Mouse (Mus musculus) bone marrow, adult 2 months (tissue): ENCODE measurements at regions not wholly inside any gene's neighbourhood (a gene's known extent, or its start where the extent isn't known, plus 50 kb on each side); places are given as distances from the start of the nearest gene placed in this dataset.
"Not testable (repeated sequence)": the region's sequence is repeated elsewhere in the genome, so short reads cannot be mapped to it uniquely, and the experiment has no call there.

Experiments used
- H3K27ac ChIP-seq: fragments of 200-500 bp; 2 replicates; pipeline ENCODE4 v1.5.1; 2012; ENCODE audit warnings: low read depth, mild to moderate bottlenecking, control low read depth, inconsistent platforms, low read length; ENCODE audit not compliant: control insufficient read depth, poor library complexity, insufficient read depth
- H3K4me1 ChIP-seq: fragments of 200-500 bp; 2 replicates; pipeline ENCODE4 v1.6.1; 2011; ENCODE audit warnings: low read length; ENCODE audit not compliant: control insufficient read depth, insufficient read depth
- H3K4me3 ChIP-seq: fragments of 200-500 bp; replicated peaks from 2 replicates; pipeline ENCODE3; 2011; ENCODE audit warnings: mild to moderate bottlenecking, low read depth, low read length, control low read depth; ENCODE audit not compliant: control insufficient read depth
- CTCF ChIP-seq: fragments of 200-500 bp; IDR thresholded peaks from 2 replicates; pipeline ENCODE4 v1.5.1; 2011; ENCODE audit warnings: low read length, control low read depth; ENCODE audit not compliant: control insufficient read depth, insufficient read depth
- POLR2A ChIP-seq: fragments of 200-500 bp; IDR thresholded peaks from 2 replicates; pipeline ENCODE4 v1.6.1; 2011; ENCODE audit warnings: low read depth, mild to moderate bottlenecking, control low read depth, low read length, borderline replicate concordance; ENCODE audit not compliant: control insufficient read depth
- WGBS: fragments of 180-500 bp; shearing (Covaris S2); methylation state at CpG from one replicate; pipeline ENCODE4 v1.1.7; 2018; 5-methylcytosine and 5-hydroxymethylcytosine counted together

GRCm38 (mm10) chr6:70517932-70518331 lies 274.1 kb downstream of the Rpia start:
- no peak overlapping the region for H3K27ac ChIP-seq
- TF ChIP-seq CTCF (no peak), POLR2A (no peak)
- no peaks in the 10 kb centered on the region for H3K4me1 ChIP-seq
- H3K4me3 ChIP-seq, result no peak overlapping the region

GRCm38 (mm10) chr6:70468623-70469479 lies 323.2 kb downstream of the Rpia start:
- Histone ChIP-seq H3K4me3 (no peak overlapping the region), H3K27ac (no peak overlapping the region), H3K4me1 (no peaks in the 10 kb centered on the region)
- WGBS, result 82% methylated on average over 1 of the region's 1 CpGs
- TF ChIP-seq CTCF, result no peak
- TF ChIP-seq POLR2A, result no peak

GRCm38 (mm10) chr6:70457279-70457678 lies 334.8 kb downstream of the Rpia start:
- TF ChIP-seq CTCF (no peak), POLR2A (no peak)
- WGBS, result 79% methylated on average over 3 of the region's 3 CpGs
- no peaks in the 10 kb centered on the region for H3K4me1 ChIP-seq

GRCm38 (mm10) chr6:70434739-70435138 lies 357.3 kb downstream of the Rpia start:
- WGBS, result 91% methylated on average over 2 of the region's 2 CpGs
- H3K4me1 ChIP-seq, H3K27ac ChIP-seq, H3K4me3 ChIP-seq: not testable (repeated sequence)

More at GRCm38 (mm10) chr6:70457279-70457678, 334.8 kb downstream of the Rpia start:
- Histone ChIP-seq H3K27ac (no peak overlapping the region), H3K4me3 (no peak overlapping the region)

- not testable (repeated sequence) for H3K4me3 ChIP-seq, H3K27ac ChIP-seq, H3K4me1 ChIP-seq
- WGBS, result 86% methylated on average over 3 of the region's 3 CpGs
Measured at GRCm38 (mm10) chr6:70406290-70406689, 385.7 kb downstream of the Rpia start.

- not testable (repeated sequence) for H3K4me1 ChIP-seq, H3K27ac ChIP-seq, H3K4me3 ChIP-seq
Measured at GRCm38 (mm10) chr6:70389850-70390249, 402.2 kb downstream of the Rpia start.

GRCm38 (mm10) chr6:70386396-70386795 lies 405.6 kb downstream of the Rpia start:
- not testable (repeated sequence) for H3K27ac ChIP-seq, H3K4me3 ChIP-seq, H3K4me1 ChIP-seq
- no CpG with 5 or more reads among the region's 1 CpGs for WGBS

GRCm38 (mm10) chr6:70379339-70379738 lies 412.7 kb downstream of the Rpia start:
- H3K27ac ChIP-seq, H3K4me1 ChIP-seq, H3K4me3 ChIP-seq: not testable (repeated sequence)
- 80% methylated on average over 2 of the region's 2 CpGs for WGBS

- not testable (repeated sequence) for H3K27ac ChIP-seq, H3K4me3 ChIP-seq, H3K4me1 ChIP-seq
- 90% methylated on average over 5 of the region's 5 CpGs for WGBS
Measured at GRCm38 (mm10) chr6:70371821-70372220, 420.2 kb downstream of the Rpia start.

- no peaks in the 10 kb centered on the region for H3K4me1 ChIP-seq
- TF ChIP-seq CTCF, result no peak
- no peak overlapping the region for H3K4me3 ChIP-seq
- WGBS, result 40% methylated on average over 2 of the region's 2 CpGs
- H3K27ac ChIP-seq, result no peak overlapping the region
Measured at GRCm38 (mm10) chr6:70356303-70356702, 435.7 kb downstream of the Rpia start.
